Mouse (Mus musculus) forebrain, embryonic 13.5 days (tissue): Measurements from ENCODE around the gene Ugt1a7c. TPM values are rescaled to one million over a fixed set of nuclear protein-coding genes. Genes with fewer than 3 reads are reported as not detected.

Experiments
- ATAC-seq: fragments of 200-750 bp; cut with Nextera tagmentation; 2 replicates; pipeline ENCODE4 v1.8.0; 2017
- H3K27ac ChIP-seq: fragments of 300-500 bp; sonication (generic); 2 replicates; pipeline ENCODE4 v1.5.1; 2015; ENCODE audit warnings: inconsistent platforms, mild to moderate bottlenecking, moderate library complexity
- H3K27me3 ChIP-seq: fragments of 300-500 bp; sonication (generic); 2 replicates; pipeline ENCODE4 v1.6.1; 2015; ENCODE audit warnings: mild to moderate bottlenecking, inconsistent platforms
- H3K36me3 ChIP-seq: fragments of 300-500 bp; sonication (generic); 2 replicates; pipeline ENCODE4 v1.6.1; 2015; ENCODE audit warnings: mild to moderate bottlenecking, inconsistent platforms; ENCODE audit not compliant: poor library complexity, severe bottlenecking
- H3K4me1 ChIP-seq: fragments of 300-500 bp; sonication (generic); 2 replicates; pipeline ENCODE4 v1.6.1; 2015; ENCODE audit warnings: inconsistent platforms
- H3K4me2 ChIP-seq: fragments of 300-500 bp; sonication (generic); 2 replicates; pipeline ENCODE4 v1.6.1; 2015; ENCODE audit warnings: inconsistent platforms, mild to moderate bottlenecking, moderate library complexity
- H3K4me3 ChIP-seq: fragments of 300-500 bp; sonication (generic); 2 replicates; pipeline ENCODE4 v1.5.1; 2015; ENCODE audit warnings: mild to moderate bottlenecking, inconsistent platforms
- H3K9ac ChIP-seq: fragments of 300-500 bp; sonication (generic); 2 replicates; pipeline ENCODE4 v1.6.1; 2015; ENCODE audit warnings: mild to moderate bottlenecking, inconsistent platforms
- H3K9me3 ChIP-seq: fragments of 300-500 bp; sonication (generic); replicated peaks from 2 replicates; pipeline ENCODE4 v1.6.1; 2016; ENCODE audit warnings: inconsistent platforms
- WGBS: fragments of 180-500 bp; shearing (Covaris S2); methylation state at CpG from one replicate; pipeline ENCODE4 v1.1.7; 2015; 5-methylcytosine and 5-hydroxymethylcytosine counted together
- polyA plus RNA-seq: library from polyadenylated mRNA; unstranded; fragments of >200 nt; fragmentation: Nextera tagmentation; extraction: Ambion mirVana; gene quantifications from 2 replicates; pipeline ENCODE4 v1.2.1, GENCODE M21; 2015

Gene Ugt1a7c
- polyA plus RNA-seq, 1 experiment from 2014 or later: 0.53 TPM

DNA sequence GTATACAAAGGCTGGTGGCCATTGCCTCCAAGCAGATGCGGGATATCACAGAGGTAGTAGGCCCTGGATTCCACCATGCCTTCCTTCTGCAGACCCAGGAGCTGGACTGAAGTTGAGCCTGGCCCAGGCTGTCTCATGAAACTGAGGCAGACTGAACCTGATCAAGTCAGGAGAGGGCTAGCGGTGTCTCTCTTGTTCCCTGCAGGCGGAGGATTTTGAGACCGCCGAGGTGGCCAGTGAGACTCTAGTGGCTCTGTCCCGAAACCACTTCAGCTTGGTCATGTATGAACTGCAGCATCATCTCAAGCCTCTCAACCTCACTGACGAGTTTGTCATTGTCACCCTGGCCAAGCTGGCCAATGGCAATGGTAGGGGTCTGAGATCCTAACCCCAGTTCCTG, 135.6 kb downstream of the Ugt1a7c start:
- H3K4me1 ChIP-seq: no peaks in the 10 kb centered on the region
- 72% methylated on average over 7 of the region's 7 CpGs for WGBS
- H3K4me3 ChIP-seq: no peak overlapping the region
- no peaks in the 10 kb centered on the region for H3K27me3 ChIP-seq
- no peak for ATAC-seq
- peaks cover 100% of the 10 kb centered on the region for H3K9me3 ChIP-seq
- H3K36me3 ChIP-seq: no peaks in the 10 kb centered on the region
- H3K27ac ChIP-seq: no peak overlapping the region
- no peak overlapping the region for H3K9ac ChIP-seq
- no peak overlapping the region for H3K4me2 ChIP-seq

DNA sequence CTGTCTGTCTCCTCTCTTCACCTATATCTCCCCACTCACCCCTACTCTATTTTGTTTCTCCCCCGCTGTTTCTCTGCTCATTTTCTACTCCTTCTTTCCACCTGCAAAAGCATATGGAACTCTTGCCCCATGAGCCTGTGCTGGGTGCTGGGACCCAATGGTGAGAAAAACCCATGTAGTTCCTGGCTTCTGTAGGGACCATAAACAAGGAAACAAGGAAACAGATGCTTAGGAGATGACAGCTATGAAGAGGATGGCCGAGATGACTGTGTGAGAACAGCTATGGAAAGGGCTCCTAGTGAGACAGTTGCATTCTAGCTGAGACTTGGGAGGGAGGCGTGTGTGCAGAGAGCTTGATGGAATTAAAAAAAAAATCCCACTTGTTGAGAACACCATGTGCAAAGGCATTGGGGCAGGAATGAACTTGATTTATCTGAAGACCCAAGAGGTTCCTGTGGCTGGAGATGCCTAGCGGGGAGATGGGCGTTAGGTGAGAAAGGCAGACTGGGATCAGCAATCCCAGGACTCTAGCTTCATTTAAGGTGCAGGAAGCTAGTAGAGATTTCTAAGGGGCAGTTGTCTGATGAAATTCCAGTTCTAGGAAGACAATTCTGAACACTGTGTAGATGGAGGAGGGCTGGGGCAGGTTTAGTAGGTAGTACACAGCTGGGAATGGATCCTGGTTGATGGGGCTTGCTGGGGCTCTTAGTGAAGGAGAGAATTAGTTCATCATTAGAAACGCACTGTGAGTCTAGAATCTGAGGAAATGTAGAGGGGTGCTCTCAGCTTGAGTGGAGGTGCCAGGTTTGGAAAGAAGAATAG, 136.3 kb downstream of the Ugt1a7c start:
- Histone ChIP-seq H3K36me3 (no peaks in the 10 kb centered on the region), H3K4me3 (no peak overlapping the region), H3K4me2 (no peak overlapping the region), H3K27me3 (no peaks in the 10 kb centered on the region), H3K9ac (no peak overlapping the region), H3K27ac (no peak overlapping the region), H3K4me1 (no peaks in the 10 kb centered on the region), H3K9me3 (peaks cover 100% of the 10 kb centered on the region)
- no peak for ATAC-seq
- WGBS: 75% methylated on average over 6 of the region's 6 CpGs

DNA sequence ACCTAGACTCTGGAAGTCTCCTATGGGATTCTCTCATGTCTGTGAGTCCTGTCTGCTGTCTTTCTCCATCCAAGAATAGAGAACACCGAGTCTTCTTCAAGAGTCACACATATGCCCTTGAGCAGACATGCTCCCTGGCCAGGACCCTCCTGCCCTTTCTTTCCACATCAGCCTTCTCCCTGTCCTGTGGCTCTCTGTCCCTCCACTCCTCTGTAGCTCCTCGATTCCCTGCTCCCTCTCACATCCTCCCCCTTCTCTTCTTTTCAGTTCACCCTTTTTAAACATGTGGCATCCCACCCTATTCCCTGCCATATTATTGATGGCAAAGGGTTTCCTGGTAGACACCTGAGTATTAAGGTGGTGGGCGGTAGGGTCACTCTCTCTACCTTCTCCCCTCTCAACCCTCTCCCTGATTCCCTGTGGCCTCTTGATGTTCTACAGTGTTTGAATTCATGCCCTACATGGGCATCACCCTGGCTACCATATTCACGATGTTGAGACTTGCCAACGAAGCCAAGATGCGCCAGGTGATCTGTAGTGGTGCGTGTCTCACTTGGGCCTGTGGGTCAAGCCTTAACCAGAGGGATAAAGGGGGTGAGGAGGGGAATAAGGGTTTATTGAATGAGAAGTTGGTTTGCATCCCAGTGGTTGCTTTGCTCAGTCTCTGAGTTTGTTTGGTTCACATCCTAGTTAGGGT, 137.1 kb downstream of the Ugt1a7c start:
- Histone ChIP-seq H3K27me3 (no peaks in the 10 kb centered on the region), H3K27ac (no peak overlapping the region), H3K9me3 (peaks cover 97% of the 10 kb centered on the region), H3K4me1 (no peaks in the 10 kb centered on the region), H3K9ac (no peak overlapping the region), H3K4me2 (no peak overlapping the region), H3K36me3 (no peaks in the 10 kb centered on the region), H3K4me3 (no peak overlapping the region)
- WGBS: 70% methylated on average over 7 of the region's 7 CpGs
- ATAC-seq: no peak

DNA sequence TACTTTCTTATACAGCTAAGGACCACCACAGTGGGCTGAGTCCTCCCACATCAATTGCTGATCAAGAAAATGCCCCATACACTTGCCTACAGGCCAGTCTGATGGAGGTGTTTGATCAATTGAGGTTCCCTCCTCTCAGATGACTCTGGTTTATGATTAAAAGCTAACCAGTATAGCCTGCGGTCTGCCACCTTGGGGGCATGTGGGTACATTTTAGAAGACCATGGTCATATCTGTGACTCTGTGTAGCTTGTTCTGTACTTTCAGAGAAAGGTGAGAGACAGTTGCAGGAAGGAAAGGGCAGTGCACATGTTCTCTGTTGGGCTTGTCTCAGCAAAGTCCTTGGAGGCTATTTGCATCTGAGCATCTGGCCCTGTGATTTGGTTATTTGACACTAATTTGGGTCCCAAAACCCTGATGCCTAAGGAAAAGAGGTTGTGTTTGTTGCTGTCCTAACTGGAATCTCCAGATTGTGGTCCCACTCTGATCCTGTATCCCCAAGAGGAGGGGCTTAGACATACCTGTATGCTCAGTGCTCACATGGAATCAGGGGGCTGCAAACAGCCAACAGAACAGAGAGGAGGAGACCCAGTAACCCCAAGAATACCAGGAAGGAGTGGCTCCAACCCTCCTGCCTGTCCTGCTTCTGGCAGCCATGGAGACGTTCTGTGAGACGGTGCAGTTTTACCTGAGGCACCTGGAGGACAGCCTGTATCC, 138.0 kb downstream of the Ugt1a7c start:
- Histone ChIP-seq H3K9ac (no peak overlapping the region), H3K4me1 (no peaks in the 10 kb centered on the region), H3K9me3 (peaks cover 97% of the 10 kb centered on the region), H3K36me3 (no peaks in the 10 kb centered on the region), H3K4me3 (no peak overlapping the region), H3K4me2 (no peak overlapping the region), H3K27ac (no peak overlapping the region), H3K27me3 (no peaks in the 10 kb centered on the region)
- ATAC-seq: no peak
- 54% methylated on average over 3 of the region's 3 CpGs for WGBS

DNA sequence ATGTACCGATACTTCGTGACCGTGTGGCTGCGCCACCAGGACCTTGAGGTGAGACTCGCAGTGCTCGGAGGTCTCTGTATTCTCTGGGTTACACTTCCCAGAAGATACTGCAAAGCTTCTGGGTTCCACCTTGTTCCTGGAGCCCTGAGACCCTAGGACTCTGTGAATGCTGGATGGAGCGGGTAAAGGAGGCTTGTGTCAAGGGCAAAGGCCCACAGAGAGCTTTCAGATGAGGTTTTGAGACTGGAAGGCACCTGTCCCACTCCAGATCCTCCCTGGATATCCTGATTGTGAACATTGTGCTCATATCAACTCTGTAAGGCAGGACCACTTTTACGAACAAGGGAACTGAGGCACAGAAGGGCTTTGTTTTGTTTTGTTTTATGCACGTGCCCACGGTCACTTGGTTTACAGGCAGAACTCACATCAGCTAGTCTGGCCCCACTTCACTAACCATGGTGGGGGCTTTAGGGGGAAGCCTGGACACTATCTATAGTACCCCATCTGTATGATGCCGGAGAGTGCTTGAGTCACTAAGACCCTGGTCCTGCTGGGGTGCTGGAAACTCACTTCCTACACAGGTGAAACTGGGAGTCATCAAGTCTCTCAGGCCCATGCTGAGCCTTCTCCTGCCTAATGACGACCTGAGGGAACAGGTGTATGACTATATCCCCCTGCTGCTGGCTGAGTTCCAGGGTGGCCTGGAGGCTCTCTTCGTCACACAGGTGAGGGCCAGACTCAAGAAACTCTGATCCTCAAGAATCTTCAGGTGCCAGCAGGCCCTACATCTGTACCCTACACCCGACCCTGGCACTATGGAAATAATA, 138.8 kb downstream of the Ugt1a7c start:
- peaks cover 97% of the 10 kb centered on the region for H3K9me3 ChIP-seq
- no peak overlapping the region for H3K9ac ChIP-seq
- no peak overlapping the region for H3K4me3 ChIP-seq
- ATAC-seq: no peak
- H3K4me1 ChIP-seq: no peaks in the 10 kb centered on the region
- H3K27ac ChIP-seq: no peak overlapping the region
- WGBS: 69% methylated on average over 14 of the region's 14 CpGs
- H3K4me2 ChIP-seq: no peak overlapping the region
- no peaks in the 10 kb centered on the region for H3K27me3 ChIP-seq
- H3K36me3 ChIP-seq: no peaks in the 10 kb centered on the region

- no peak overlapping the region for H3K4me2 ChIP-seq
- H3K27me3 ChIP-seq: no peaks in the 10 kb centered on the region
- H3K27ac ChIP-seq: no peak overlapping the region
- 64% methylated on average over 4 of the region's 4 CpGs for WGBS
- ATAC-seq: no peak
- peaks cover 97% of the 10 kb centered on the region for H3K9me3 ChIP-seq
- H3K4me1 ChIP-seq: no peaks in the 10 kb centered on the region
- no peak overlapping the region for H3K4me3 ChIP-seq
- no peaks in the 10 kb centered on the region for H3K36me3 ChIP-seq
- no peak overlapping the region for H3K9ac ChIP-seq
These were observed 139.4 kb downstream of the Ugt1a7c start for GRCm38 (mm10) chr1:88234248-88234610.

- Histone ChIP-seq H3K36me3 (no peaks in the 10 kb centered on the region), H3K9me3 (peaks cover 97% of the 10 kb centered on the region), H3K4me1 (no peaks in the 10 kb centered on the region), H3K4me2 (no peak overlapping the region), H3K27ac (no peak overlapping the region), H3K4me3 (no peak overlapping the region), H3K27me3 (no peaks in the 10 kb centered on the region), H3K9ac (no peak overlapping the region)
- 44% methylated on average over 5 of the region's 5 CpGs for WGBS
- no peak for ATAC-seq
These were observed 139.8 kb downstream of the Ugt1a7c start for GRCm38 (mm10) chr1:88234646-88235045.

- ATAC-seq: no peak
- no peaks in the 10 kb centered on the region for H3K27me3 ChIP-seq
- H3K4me2 ChIP-seq: no peak overlapping the region
- H3K27ac ChIP-seq: no peak overlapping the region
- 63% methylated on average over 11 of the region's 11 CpGs for WGBS
- no peak overlapping the region for H3K4me3 ChIP-seq
- no peaks in the 10 kb centered on the region for H3K36me3 ChIP-seq
- peaks cover 97% of the 10 kb centered on the region for H3K9me3 ChIP-seq
- no peak overlapping the region for H3K9ac ChIP-seq
- no peaks in the 10 kb centered on the region for H3K4me1 ChIP-seq
These were observed 140.4 kb downstream of the Ugt1a7c start for GRCm38 (mm10) chr1:88235046-88235893.

DNA sequence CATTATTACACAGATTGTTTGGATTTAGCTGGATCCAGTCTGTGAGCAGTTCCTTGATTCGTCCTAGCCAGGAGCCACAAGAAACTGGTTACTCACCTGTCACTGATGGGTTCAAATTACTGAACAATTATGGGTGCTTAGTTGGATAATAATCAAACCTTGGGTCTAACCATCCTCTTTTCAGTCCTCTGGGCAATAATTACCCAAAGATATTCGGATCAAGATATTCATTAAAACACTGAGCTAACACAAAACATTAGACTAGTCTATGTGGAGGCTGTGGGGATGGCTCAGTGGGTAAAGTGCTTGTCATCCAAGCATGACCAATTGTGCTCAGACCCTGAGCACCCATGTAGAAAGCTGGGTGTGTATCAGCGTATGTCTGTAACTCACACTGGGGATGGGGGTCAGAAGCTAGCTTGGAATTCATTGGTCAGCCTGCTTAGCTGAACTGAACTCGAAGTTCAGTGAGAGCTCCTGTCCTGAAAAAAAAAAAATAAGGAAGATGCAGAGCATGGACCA, 141.1 kb downstream of the Ugt1a7c start:
- no peaks in the 10 kb centered on the region for H3K4me1 ChIP-seq
- no peaks in the 10 kb centered on the region for H3K27me3 ChIP-seq
- H3K4me2 ChIP-seq: no peak overlapping the region
- no peak overlapping the region for H3K9ac ChIP-seq
- no peaks in the 10 kb centered on the region for H3K36me3 ChIP-seq
- peaks cover 97% of the 10 kb centered on the region for H3K9me3 ChIP-seq
- no peak overlapping the region for H3K27ac ChIP-seq
- 62% methylated on average over 4 of the region's 4 CpGs for WGBS
- H3K4me3 ChIP-seq: no peak overlapping the region
- no peak for ATAC-seq

GRCm38 (mm10) chr1:88237311-88237710, 142.4 kb downstream of the Ugt1a7c start:
- WGBS: 81% methylated on average over 5 of the region's 5 CpGs
- Histone ChIP-seq H3K4me2 (no peak overlapping the region), H3K4me1 (no peaks in the 10 kb centered on the region), H3K9me3 (peaks cover 96% of the 10 kb centered on the region), H3K27ac (no peak overlapping the region), H3K4me3 (no peak overlapping the region), H3K9ac (no peak overlapping the region), H3K27me3 (no peaks in the 10 kb centered on the region), H3K36me3 (no peaks in the 10 kb centered on the region)
- no peak for ATAC-seq

DNA sequence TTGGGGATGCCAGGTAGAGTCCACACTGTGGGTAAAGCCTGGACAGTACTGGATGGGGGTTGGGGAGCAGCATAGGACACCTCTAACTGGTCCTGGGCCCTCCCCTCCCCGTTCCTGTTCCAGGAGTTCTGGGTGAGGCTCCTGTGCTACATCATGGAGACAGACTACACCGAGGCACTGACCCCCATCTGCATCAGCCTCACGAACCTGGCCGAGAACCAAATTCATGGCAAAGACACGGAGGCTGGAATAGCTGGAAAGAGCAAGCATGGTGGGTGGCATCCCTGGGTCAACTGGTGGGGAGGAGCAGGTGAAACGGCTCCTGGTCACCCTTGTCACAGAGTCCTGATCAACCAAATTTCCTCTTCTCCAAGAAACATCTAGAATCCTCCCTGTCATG, 143.9 kb downstream of the Ugt1a7c start:
- Histone ChIP-seq H3K27me3 (no peaks in the 10 kb centered on the region), H3K36me3 (no peaks in the 10 kb centered on the region), H3K4me3 (no peak overlapping the region), H3K27ac (no peak overlapping the region), H3K4me2 (no peak overlapping the region), H3K4me1 (no peaks in the 10 kb centered on the region), H3K9ac (no peak overlapping the region), H3K9me3 (peaks cover 95% of the 10 kb centered on the region)
- ATAC-seq: 0 out of 2 replicates have a peak, but pooled peaks have one; percentile 11
- whole genome bisulfite sequencing: 78% methylated on average over 6 of the region's 6 CpGs
